Mouse (Mus musculus) cerebellum, adult 2 months (tissue): ENCODE measurements around the gene Map1b.

Experiments used
- CTCF ChIP-seq: fragments of 200-500 bp; IDR thresholded peaks from 2 replicates; pipeline ENCODE4 v1.5.1; 2011; ENCODE audit warnings: low read depth, mild to moderate bottlenecking, control low read depth, low read length, moderate library complexity, borderline replicate concordance; ENCODE audit not compliant: insufficient read depth
- POLR2A ChIP-seq: fragments of 200-500 bp; IDR thresholded peaks from 2 replicates; pipeline ENCODE4 v1.6.1; 2011; ENCODE audit warnings: low read length, control low read depth, borderline replicate concordance; ENCODE audit not compliant: insufficient read depth

GRCm38 (mm10) chr13:99451276-99451675 is 65.1 kb downstream of the Map1b start:
- no peak for TF ChIP-seq CTCF
- no peak for TF ChIP-seq POLR2A
